Mouse (Mus musculus) hindbrain, postnatal 0 days (tissue): ENCODE measurements around the gene Sfxn4. TPM values are rescaled to one million over a fixed set of nuclear protein-coding genes. Genes with fewer than 3 reads are reported as not detected.

Source experiments
- ATAC-seq: fragments of 200-750 bp; cut with Nextera tagmentation; 2 replicates; pipeline ENCODE4 v1.8.0; 2017; ENCODE audit warnings: mild to moderate bottlenecking, moderate TSS enrichment, moderate library complexity
- DNase-seq: peaks from one replicate; pipeline ENCODE4 v3.0.0-alpha.2; 2015; ENCODE audit warnings: low spot score
- H3K27ac ChIP-seq: fragments of 300-500 bp; sonication (generic); 2 replicates; pipeline ENCODE4 v1.5.1; 2014; ENCODE audit warnings: mild to moderate bottlenecking
- H3K27me3 ChIP-seq: fragments of 300-500 bp; sonication (generic); 2 replicates; pipeline ENCODE4 v1.6.1; 2014; ENCODE audit warnings: low read length, mixed read lengths; ENCODE audit not compliant: insufficient read depth
- H3K36me3 ChIP-seq: fragments of 300-500 bp; sonication (generic); 2 replicates; pipeline ENCODE4 v1.6.1; 2014; ENCODE audit warnings: low read length, mixed read lengths; ENCODE audit not compliant: insufficient read depth
- H3K4me1 ChIP-seq: fragments of 300-500 bp; sonication (generic); 2 replicates; pipeline ENCODE4 v1.6.1; 2014; ENCODE audit warnings: antibody characterized with exemption, low read length, mixed read lengths; ENCODE audit not compliant: insufficient read depth
- H3K4me2 ChIP-seq: fragments of 300-500 bp; sonication (generic); 2 replicates; pipeline ENCODE4 v1.6.1; 2014; ENCODE audit warnings: low read depth, mild to moderate bottlenecking, low read length, moderate library complexity, mixed read lengths
- H3K4me3 ChIP-seq: fragments of 300-500 bp; sonication (generic); 2 replicates; pipeline ENCODE4 v1.5.1; 2014; ENCODE audit warnings: low read length
- H3K9ac ChIP-seq: fragments of 300-500 bp; sonication (generic); replicated peaks from 2 replicates; pipeline ENCODE4 v1.6.1; 2014; ENCODE audit warnings: mild to moderate bottlenecking, low read length, moderate library complexity, mixed read lengths
- H3K9me3 ChIP-seq: fragments of 300-500 bp; sonication (generic); 2 replicates; pipeline ENCODE4 v1.6.1; 2016; ENCODE audit warnings: low read length, mixed read lengths
- CTCF ChIP-seq: IDR thresholded peaks from 2 replicates; pipeline ENCODE4 v1.5.1; 2016; ENCODE audit warnings: antibody characterized with exemption, control low read depth, low read depth
- WGBS: fragments of 180-500 bp; shearing (Covaris S2); extraction: QIAGEN DNeasy Blood & Tissue Kit; methylation state at CpG from one replicate; pipeline ENCODE4 v1.1.7; 2014; 5-methylcytosine and 5-hydroxymethylcytosine counted together
- polyA plus RNA-seq: library from polyadenylated mRNA; unstranded; fragments of >200 nt; fragmentation: Nextera tagmentation; extraction: Ambion mirVana; gene quantifications from 2 replicates; pipeline ENCODE4 v1.2.1, GENCODE M21; 2015
- total RNA-seq: library from RNA; depleted of rRNA; stranded (reverse); fragments of >200 nt; gene quantifications from 2 replicates; pipeline ENCODE4 v1.2.3, GENCODE M21; 2014

Sfxn4 gene
- total and polyA plus RNA-seq, 2 experiments from 2014 or later: 7.3 to 10.8 TPM

- DNase-seq (peak; percentile 53), ATAC-seq (no peak)
- TF ChIP-seq CTCF: peak; percentile 79
- Histone ChIP-seq H3K9me3 (no peaks in the 10 kb centered on the region), H3K4me2 (peak overlapping the region; percentile 73), H3K27me3 (no peaks in the 10 kb centered on the region), H3K4me1 (peaks cover 8% of the 10 kb centered on the region), H3K27ac (no peak overlapping the region), H3K4me3 (no peak overlapping the region), H3K36me3 (no peaks in the 10 kb centered on the region), H3K9ac (no peak overlapping the region)
- 37% methylated on average over 1 of the region's 1 CpGs for WGBS
These were observed 30.8 kb upstream of the Sfxn4 start for GRCm38 (mm10) chr19:60891934-60892547.

- no peaks in the 10 kb centered on the region for H3K9me3 ChIP-seq
- TF ChIP-seq CTCF: no peak
- ATAC-seq: no peak
- peak overlapping the region; percentile 73 for H3K4me2 ChIP-seq
- WGBS: 3% methylated on average over 4 of the region's 5 CpGs
- no peaks in the 10 kb centered on the region for H3K36me3 ChIP-seq
- peak overlapping the region; percentile 82 for H3K4me3 ChIP-seq
- peak; percentile 39 for DNase-seq
- H3K4me1 ChIP-seq: peaks cover 8% of the 10 kb centered on the region
- H3K27ac ChIP-seq: no peak overlapping the region
- no peak overlapping the region for H3K9ac ChIP-seq
- no peaks in the 10 kb centered on the region for H3K27me3 ChIP-seq
These were observed 29.8 kb upstream of the Sfxn4 start for GRCm38 (mm10) chr19:60891123-60891470.

GRCm38 (mm10) chr19:60890391-60891122 lies 29.3 kb upstream of the Sfxn4 start:
- no peaks in the 10 kb centered on the region for H3K9me3 ChIP-seq
- no peaks in the 10 kb centered on the region for H3K27me3 ChIP-seq

GRCm38 (mm10) chr19:60889714-60890315 lies 28.5 kb upstream of the Sfxn4 start, which contains the start of gene Grk5:
Gene Grk5, plus strand, starts transcription at chr19:60889749.
- H3K9me3 ChIP-seq: no peaks in the 10 kb centered on the region
- H3K27me3 ChIP-seq: no peaks in the 10 kb centered on the region
- H3K27ac ChIP-seq: peak within 1 kb of the TSS; percentile 90
- peak within 1 kb of the TSS; percentile 73 for H3K4me2 ChIP-seq
- H3K36me3 ChIP-seq: no peaks in the 10 kb centered on the region
- peak; percentile 81 for TF ChIP-seq CTCF
- DNase-seq (peak; percentile 97), ATAC-seq (peak; percentile 99)
- peaks cover 8% of the 10 kb centered on the region for H3K4me1 ChIP-seq
- H3K9ac ChIP-seq: peak within 1 kb of the TSS; percentile 60
- 0% methylated on average over 47 of the region's 55 CpGs for WGBS
- peak within 1 kb of the TSS; percentile 82 for H3K4me3 ChIP-seq

More at GRCm38 (mm10) chr19:60890391-60891122, 29.3 kb upstream of the Sfxn4 start:
- peak overlapping the region; percentile 82 for H3K4me3 ChIP-seq
- peak overlapping the region; percentile 60 for H3K9ac ChIP-seq
- DNase-seq (no peak), ATAC-seq (peak; percentile 62)
- peak overlapping the region; percentile 90 for H3K27ac ChIP-seq
- no peak for TF ChIP-seq CTCF
- H3K4me1 ChIP-seq: peaks cover 8% of the 10 kb centered on the region
- peak overlapping the region; percentile 73 for H3K4me2 ChIP-seq
- H3K36me3 ChIP-seq: no peaks in the 10 kb centered on the region
- under 1% methylated on average over 39 of the region's 41 CpGs for WGBS

- Histone ChIP-seq H3K27ac (peak overlapping the region; percentile 90), H3K36me3 (no peaks in the 10 kb centered on the region), H3K4me1 (peaks cover 8% of the 10 kb centered on the region), H3K4me2 (peak overlapping the region; percentile 73), H3K4me3 (peak overlapping the region; percentile 82), H3K9me3 (no peaks in the 10 kb centered on the region), H3K27me3 (no peaks in the 10 kb centered on the region), H3K9ac (peak overlapping the region; percentile 60; the same call in 1 of the 2 replicates)
- WGBS: 6% methylated on average over 17 of the region's 17 CpGs
- TF ChIP-seq CTCF: no peak
- 0 out of 2 replicates have a peak, but pooled peaks have one; percentile 4 for ATAC-seq
- DNase-seq: peak; percentile 19
These were observed 27.9 kb upstream of the Sfxn4 start for GRCm38 (mm10) chr19:60889101-60889713.

- ATAC-seq: no peak
- DNase-seq: no peak
- H3K4me1 ChIP-seq: peaks cover 8% of the 10 kb centered on the region
These were observed 26.4 kb upstream of the Sfxn4 start for GRCm38 (mm10) chr19:60887637-60888036.

More at GRCm38 (mm10) chr19:60887637-60888036, 26.4 kb upstream of the Sfxn4 start:
- TF ChIP-seq CTCF: no peak
- H3K36me3 ChIP-seq: no peaks in the 10 kb centered on the region
- H3K4me3 ChIP-seq: no peak overlapping the region
- 90% methylated on average over 2 of the region's 2 CpGs for WGBS
- no peak overlapping the region for H3K9ac ChIP-seq
- no peaks in the 10 kb centered on the region for H3K9me3 ChIP-seq
- H3K4me2 ChIP-seq: no peak overlapping the region
- H3K27ac ChIP-seq: no peak overlapping the region
- no peaks in the 10 kb centered on the region for H3K27me3 ChIP-seq
